Mouse (Mus musculus) forebrain, embryonic 13.5 days (tissue): ENCODE results near the gene Fxyd7. TPM values are rescaled to one million over a fixed set of nuclear protein-coding genes. Genes with fewer than 3 reads are reported as not detected.

Experiments
- ATAC-seq: fragments of 200-750 bp; cut with Nextera tagmentation; 2 replicates; pipeline ENCODE4 v1.8.0; 2017
- H3K27ac ChIP-seq: fragments of 300-500 bp; sonication (generic); 2 replicates; pipeline ENCODE4 v1.5.1; 2015; ENCODE audit warnings: inconsistent platforms, mild to moderate bottlenecking, moderate library complexity
- H3K27me3 ChIP-seq: fragments of 300-500 bp; sonication (generic); 2 replicates; pipeline ENCODE4 v1.6.1; 2015; ENCODE audit warnings: mild to moderate bottlenecking, inconsistent platforms
- H3K36me3 ChIP-seq: fragments of 300-500 bp; sonication (generic); 2 replicates; pipeline ENCODE4 v1.6.1; 2015; ENCODE audit warnings: mild to moderate bottlenecking, inconsistent platforms; ENCODE audit not compliant: poor library complexity, severe bottlenecking
- H3K4me1 ChIP-seq: fragments of 300-500 bp; sonication (generic); 2 replicates; pipeline ENCODE4 v1.6.1; 2015; ENCODE audit warnings: inconsistent platforms
- H3K4me2 ChIP-seq: fragments of 300-500 bp; sonication (generic); 2 replicates; pipeline ENCODE4 v1.6.1; 2015; ENCODE audit warnings: inconsistent platforms, mild to moderate bottlenecking, moderate library complexity
- H3K4me3 ChIP-seq: fragments of 300-500 bp; sonication (generic); 2 replicates; pipeline ENCODE4 v1.5.1; 2015; ENCODE audit warnings: mild to moderate bottlenecking, inconsistent platforms
- H3K9ac ChIP-seq: fragments of 300-500 bp; sonication (generic); 2 replicates; pipeline ENCODE4 v1.6.1; 2015; ENCODE audit warnings: mild to moderate bottlenecking, inconsistent platforms
- H3K9me3 ChIP-seq: fragments of 300-500 bp; sonication (generic); replicated peaks from 2 replicates; pipeline ENCODE4 v1.6.1; 2016; ENCODE audit warnings: inconsistent platforms
- WGBS: fragments of 180-500 bp; shearing (Covaris S2); methylation state at CpG from one replicate; pipeline ENCODE4 v1.1.7; 2015; 5-methylcytosine and 5-hydroxymethylcytosine counted together
- polyA plus RNA-seq: library from polyadenylated mRNA; unstranded; fragments of >200 nt; fragmentation: Nextera tagmentation; extraction: Ambion mirVana; gene quantifications from 2 replicates; pipeline ENCODE4 v1.2.1, GENCODE M21; 2015

The Fxyd7 gene
- polyA plus RNA-seq, 1 experiment from 2014 or later, result 19.8 TPM

GRCm38 (mm10) chr7:31031731-31032130 is 19.5 kb downstream of the Fxyd7 start:
- H3K4me3 ChIP-seq, result no peak overlapping the region
- no peak overlapping the region for H3K4me2 ChIP-seq
- H3K4me1 ChIP-seq, result no peaks in the 10 kb centered on the region
- H3K9ac ChIP-seq, result no peak overlapping the region
- no peaks in the 10 kb centered on the region for H3K36me3 ChIP-seq
- 90% methylated on average over 7 of the region's 7 CpGs for WGBS
- H3K27me3 ChIP-seq, result no peaks in the 10 kb centered on the region
- no peak overlapping the region for H3K27ac ChIP-seq
- ATAC-seq, result no peak
- H3K9me3 ChIP-seq, result no peaks in the 10 kb centered on the region

- no peaks in the 10 kb centered on the region for H3K27me3 ChIP-seq
- H3K4me3 ChIP-seq, result no peak overlapping the region
- no peak for ATAC-seq
- no peak overlapping the region for H3K4me2 ChIP-seq
- H3K27ac ChIP-seq, result no peak overlapping the region
- WGBS, result 82% methylated on average over 2 of the region's 2 CpGs
- no peak overlapping the region for H3K9ac ChIP-seq
- H3K4me1 ChIP-seq, result no peaks in the 10 kb centered on the region
- H3K9me3 ChIP-seq, result 0 out of 2 replicates have a peak, but pooled peaks cover 3% of the 10 kb centered on the region
- H3K36me3 ChIP-seq, result no peaks in the 10 kb centered on the region
Observed at GRCm38 (mm10) chr7:31030717-31031116, 20.6 kb downstream of the Fxyd7 start.

GRCm38 (mm10) chr7:31028609-31029008 is 22.7 kb downstream of the Fxyd7 start:
- WGBS, result 79% methylated on average over 8 of the region's 8 CpGs
- no peak overlapping the region for H3K27ac ChIP-seq
- H3K4me1 ChIP-seq, result no peaks in the 10 kb centered on the region
- H3K4me2 ChIP-seq, result no peak overlapping the region
- ATAC-seq, result no peak
- no peak overlapping the region for H3K4me3 ChIP-seq
- 0 out of 2 replicates have a peak, but pooled peaks cover 3% of the 10 kb centered on the region for H3K9me3 ChIP-seq
- no peaks in the 10 kb centered on the region for H3K36me3 ChIP-seq
- no peaks in the 10 kb centered on the region for H3K27me3 ChIP-seq
- no peak overlapping the region for H3K9ac ChIP-seq

GRCm38 (mm10) chr7:31017104-31017901 is 34.0 kb downstream of the Fxyd7 start:
- Histone ChIP-seq H3K27ac (no peak overlapping the region), H3K4me1 (peaks cover 20% of the 10 kb centered on the region), H3K36me3 (no peaks in the 10 kb centered on the region), H3K9ac (no peak overlapping the region), H3K27me3 (no peaks in the 10 kb centered on the region), H3K4me3 (no peak overlapping the region), H3K4me2 (no peak overlapping the region), H3K9me3 (no peaks in the 10 kb centered on the region)
- 52% methylated on average over 10 of the region's 10 CpGs for WGBS
- no peak for ATAC-seq

- Histone ChIP-seq H3K27ac (no peak overlapping the region), H3K36me3 (no peaks in the 10 kb centered on the region), H3K4me3 (no peak overlapping the region), H3K27me3 (no peaks in the 10 kb centered on the region), H3K4me2 (no peak overlapping the region), H3K9ac (no peak overlapping the region), H3K9me3 (no peaks in the 10 kb centered on the region), H3K4me1 (peaks cover 20% of the 10 kb centered on the region)
- ATAC-seq, result no peak
- WGBS, result 91% methylated on average over 5 of the region's 5 CpGs
Observed at GRCm38 (mm10) chr7:31012971-31013370, 38.3 kb downstream of the Fxyd7 start.

- Histone ChIP-seq H3K4me2 (no peak overlapping the region), H3K4me3 (no peak overlapping the region), H3K9me3 (no peaks in the 10 kb centered on the region), H3K27ac (no peak overlapping the region), H3K27me3 (no peaks in the 10 kb centered on the region), H3K9ac (no peak overlapping the region), H3K4me1 (no peaks in the 10 kb centered on the region), H3K36me3 (no peaks in the 10 kb centered on the region)
- WGBS, result 84% methylated on average over 3 of the region's 3 CpGs
- ATAC-seq, result no peak
Observed at GRCm38 (mm10) chr7:31008889-31009288, 42.4 kb downstream of the Fxyd7 start.

GRCm38 (mm10) chr7:31008175-31008574 is 43.1 kb downstream of the Fxyd7 start:
- Histone ChIP-seq H3K9ac (no peak overlapping the region), H3K9me3 (no peaks in the 10 kb centered on the region), H3K4me2 (no peak overlapping the region), H3K4me1 (no peaks in the 10 kb centered on the region), H3K36me3 (no peaks in the 10 kb centered on the region), H3K27ac (no peak overlapping the region), H3K27me3 (no peaks in the 10 kb centered on the region), H3K4me3 (no peak overlapping the region)
- WGBS, result 53% methylated on average over 1 of the region's 1 CpGs
- ATAC-seq, result no peak

- no peak overlapping the region for H3K4me3 ChIP-seq
- no peaks in the 10 kb centered on the region for H3K9me3 ChIP-seq
- 87% methylated on average over 1 of the region's 1 CpGs for WGBS
- no peaks in the 10 kb centered on the region for H3K4me1 ChIP-seq
- ATAC-seq, result no peak
- no peak overlapping the region for H3K4me2 ChIP-seq
- H3K36me3 ChIP-seq, result no peaks in the 10 kb centered on the region
- H3K27me3 ChIP-seq, result no peaks in the 10 kb centered on the region
- H3K27ac ChIP-seq, result no peak overlapping the region
- no peak overlapping the region for H3K9ac ChIP-seq
Observed at GRCm38 (mm10) chr7:31007775-31008174, 43.5 kb downstream of the Fxyd7 start.

GRCm38 (mm10) chr7:31002650-31003049 is 48.6 kb downstream of the Fxyd7 start:
- no peaks in the 10 kb centered on the region for H3K36me3 ChIP-seq
- H3K27me3 ChIP-seq, result no peaks in the 10 kb centered on the region
- 89% methylated on average over 8 of the region's 8 CpGs for WGBS
- H3K4me2 ChIP-seq, result no peak overlapping the region
- no peak overlapping the region for H3K27ac ChIP-seq
- no peak overlapping the region for H3K9ac ChIP-seq
- H3K4me1 ChIP-seq, result 0 out of 2 replicates have a peak, but pooled peaks cover 6% of the 10 kb centered on the region
- ATAC-seq, result no peak
- H3K4me3 ChIP-seq, result no peak overlapping the region
- no peaks in the 10 kb centered on the region for H3K9me3 ChIP-seq

- no peak overlapping the region for H3K4me2 ChIP-seq
- H3K9me3 ChIP-seq, result 0 out of 2 replicates have a peak, but pooled peaks cover 8% of the 10 kb centered on the region
- no peak overlapping the region for H3K9ac ChIP-seq
- 0 out of 2 replicates have a peak, but pooled peaks cover 6% of the 10 kb centered on the region for H3K4me1 ChIP-seq
- H3K27me3 ChIP-seq, result no peaks in the 10 kb centered on the region
- WGBS, result 54% methylated on average over 7 of the region's 7 CpGs
- no peak overlapping the region for H3K4me3 ChIP-seq
- no peak overlapping the region for H3K27ac ChIP-seq
- no peaks in the 10 kb centered on the region for H3K36me3 ChIP-seq
- ATAC-seq, result no peak
Observed at GRCm38 (mm10) chr7:31000505-31001020, 50.7 kb downstream of the Fxyd7 start.

- H3K4me2 ChIP-seq, result no peak overlapping the region
- no peak for ATAC-seq
- H3K9ac ChIP-seq, result no peak overlapping the region
- H3K4me1 ChIP-seq, result 0 out of 2 replicates have a peak, but pooled peaks cover 6% of the 10 kb centered on the region
- H3K4me3 ChIP-seq, result no peak overlapping the region
- no peak overlapping the region for H3K27ac ChIP-seq
- no peaks in the 10 kb centered on the region for H3K36me3 ChIP-seq
- WGBS, result 90% methylated on average over 2 of the region's 2 CpGs
- H3K9me3 ChIP-seq, result 0 out of 2 replicates have a peak, but pooled peaks cover 8% of the 10 kb centered on the region
- no peaks in the 10 kb centered on the region for H3K27me3 ChIP-seq
Observed at GRCm38 (mm10) chr7:30996491-30996890, 54.8 kb downstream of the Fxyd7 start.

- Histone ChIP-seq H3K27ac (no peak overlapping the region), H3K4me1 (no peaks in the 10 kb centered on the region), H3K36me3 (no peaks in the 10 kb centered on the region), H3K9me3 (0 out of 2 replicates have a peak, but pooled peaks cover 8% of the 10 kb centered on the region), H3K4me2 (no peak overlapping the region), H3K4me3 (no peak overlapping the region), H3K27me3 (no peaks in the 10 kb centered on the region), H3K9ac (no peak overlapping the region)
- no peak for ATAC-seq
- WGBS, result 78% methylated on average over 5 of the region's 5 CpGs
Observed at GRCm38 (mm10) chr7:30993986-30994385, 57.3 kb downstream of the Fxyd7 start.
